Mouse (Mus musculus) adrenal gland (tissue): ENCODE measurements around the gene Vmn1r114.
"Not testable (repeated sequence)": the region's sequence is repeated elsewhere in the genome, so short reads cannot be mapped to it uniquely, and the experiment has no call there.

Experiments
- intact Hi-C: fragments of 180-260 bp; cut with DNase I; formaldehyde crosslinking; loops from one replicate; pipeline ENCODE4 v1.15.1; 2025
- long read RNA-seq, 2 experiments: library from polyadenylated mRNA; unstranded; transcript quantifications; one replicate each; pipeline ENCODE4 v2.0.0; 2020; ENCODE audit warnings: borderline replicate concordance in 1 of 2; ENCODE audit not compliant: insufficient replicate concordance in 1 of 2

Vmn1r114 gene
- long read RNA-seq, experiment 1: 0 reads
- long read RNA-seq, experiment 2: 0 reads

DNA sequence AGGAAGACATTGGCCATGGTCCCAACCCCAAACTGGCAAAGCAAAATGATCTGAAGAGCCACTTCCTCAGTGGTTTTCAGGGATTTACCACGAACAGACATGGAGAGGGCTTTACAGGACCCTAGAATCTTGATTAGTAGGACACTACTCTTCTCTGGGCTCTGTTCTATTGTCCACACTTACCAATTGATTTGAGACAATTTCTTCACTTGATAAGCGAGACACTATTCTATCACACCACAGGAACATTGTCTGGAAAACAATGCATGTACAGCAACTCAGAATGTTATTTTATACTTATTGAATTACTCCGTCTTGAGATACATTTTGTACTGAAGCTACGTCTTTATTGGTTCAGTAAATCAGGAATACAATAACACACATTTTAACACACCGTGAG lies at the start of gene Vmn1r114:
Gene Vmn1r114 (minus strand): TSS at position 101 of the 400 bp plus-strand sequence.
- intact Hi-C loops: not testable (repeated sequence)

DNA sequence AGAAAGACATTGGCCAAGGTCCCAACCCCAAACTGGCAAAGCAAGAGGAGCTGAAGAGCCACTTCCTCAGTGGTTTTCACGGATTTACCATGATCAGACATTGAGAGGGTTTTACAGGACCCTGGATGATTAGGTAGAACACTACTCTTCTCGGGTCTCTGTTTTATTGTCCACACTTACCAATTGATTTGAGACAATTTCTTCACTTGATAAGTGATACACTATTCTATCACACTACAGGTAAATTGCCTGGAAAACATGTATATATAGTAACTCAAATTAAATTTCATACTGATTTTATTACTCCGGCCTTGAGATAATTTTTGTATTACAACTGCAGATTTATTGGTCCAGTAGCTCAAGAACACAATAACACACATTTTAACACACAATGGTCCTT lies 32.9 kb upstream of the Vmn1r114 start, which contains the start of gene Vmn1r115:
Gene Vmn1r115 (minus strand): TSS at position 101 of the 400 bp plus-strand sequence.
- intact Hi-C loops: not testable (repeated sequence)

DNA sequence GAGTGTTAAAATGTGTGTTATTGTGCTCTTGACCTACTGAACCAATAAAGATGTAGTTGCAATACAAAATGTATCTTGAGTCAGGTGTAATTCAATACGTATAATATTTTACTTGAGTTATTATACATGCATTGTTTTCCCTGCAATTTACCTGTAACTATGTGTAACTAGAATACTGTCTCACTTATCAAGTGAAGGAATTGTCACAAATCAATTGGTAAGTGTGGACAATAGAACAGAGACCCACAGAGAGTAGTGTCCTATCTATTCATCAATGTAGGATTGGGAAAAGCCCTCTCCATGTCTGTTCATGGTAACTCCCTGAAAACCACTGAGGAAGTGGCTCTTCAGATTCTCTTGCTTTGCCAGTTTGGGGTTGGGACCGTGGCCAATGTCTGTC lies 25.0 kb downstream of the Vmn1r114 start, which contains the start of gene Vmn1r113:
Gene Vmn1r113 (plus strand): TSS at position 301 of the 400 bp plus-strand sequence.
- intact Hi-C loops: not testable (repeated sequence)

DNA sequence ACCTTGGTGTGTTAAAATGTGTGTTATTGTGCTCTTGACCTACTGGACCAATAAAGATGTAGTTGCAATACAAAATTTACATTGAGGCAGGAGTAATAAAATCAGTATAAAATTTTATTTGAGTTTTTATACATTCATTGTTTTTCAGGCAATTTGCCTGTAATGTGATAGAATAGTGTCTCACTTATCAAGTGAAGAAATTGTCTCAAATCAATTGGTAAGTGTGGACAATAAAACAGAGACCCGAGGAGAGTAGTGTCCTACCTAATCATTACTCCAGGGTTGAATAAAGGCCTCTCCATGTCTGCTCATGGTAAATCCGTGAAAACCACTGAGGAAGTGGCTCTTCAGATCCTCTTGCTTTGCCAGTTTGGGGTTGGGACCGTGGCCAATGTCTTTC lies 41.1 kb downstream of the Vmn1r114 start, which contains the start of gene Vmn1r112:
Gene Vmn1r112 (plus strand): TSS at position 301 of the 400 bp plus-strand sequence.
- intact Hi-C loops: not testable (repeated sequence)
